Mouse (Mus musculus) 3T3-L1 (cell line): ENCODE results near the gene Gys1.
"Not testable (repeated sequence)": the region's sequence is repeated elsewhere in the genome, so short reads cannot be mapped to it uniquely, and the experiment has no call there.

Experiments
- DNase-seq: peaks from one replicate; pipeline ENCODE4 v3.0.0-alpha.2; 2015; ENCODE audit warnings: low read depth, low spot score

Gys1 gene

GRCm38 (mm10) chr7:45457204-45458060 lies 22.8 kb downstream of the Gys1 start:
- DNase-seq: peak; percentile 77

- DNase-seq: peak; percentile 70
These were observed 24.3 kb downstream of the Gys1 start for GRCm38 (mm10) chr7:45458748-45459563.

DNA sequence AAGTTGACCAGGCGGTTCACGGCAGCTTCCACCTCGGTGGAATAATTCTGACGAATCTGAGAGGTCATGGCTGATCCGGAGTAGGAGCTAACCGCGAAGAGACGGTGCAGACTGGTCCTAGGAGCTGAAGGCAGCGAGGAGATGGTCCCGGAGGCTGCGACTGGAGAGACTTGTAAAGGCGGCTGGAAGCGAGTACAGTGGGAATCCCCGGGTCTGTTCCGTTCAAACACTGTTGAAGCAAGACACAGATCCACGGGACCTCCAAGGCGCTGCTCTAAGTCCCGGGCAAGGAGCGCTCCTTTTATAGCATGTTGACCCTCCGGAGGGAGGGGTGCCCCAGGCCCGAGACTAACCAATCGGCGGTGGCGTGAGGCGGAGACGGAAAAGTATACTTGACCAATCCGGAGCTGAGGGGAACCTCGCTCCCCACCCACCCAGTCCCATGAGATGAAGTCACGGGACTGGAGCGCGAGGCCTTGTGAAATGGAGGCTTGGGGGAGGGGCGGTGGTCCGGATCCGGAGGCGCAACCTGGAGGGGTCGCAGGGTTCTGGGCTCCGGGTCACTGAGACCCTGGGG lies 25.0 kb downstream of the Gys1 start, which contains the start of gene Ftl1:
Gene Ftl1 (minus strand): TSS at position 321 of the 577 bp plus-strand sequence.
- DNase-seq: peak; percentile 96

DNA sequence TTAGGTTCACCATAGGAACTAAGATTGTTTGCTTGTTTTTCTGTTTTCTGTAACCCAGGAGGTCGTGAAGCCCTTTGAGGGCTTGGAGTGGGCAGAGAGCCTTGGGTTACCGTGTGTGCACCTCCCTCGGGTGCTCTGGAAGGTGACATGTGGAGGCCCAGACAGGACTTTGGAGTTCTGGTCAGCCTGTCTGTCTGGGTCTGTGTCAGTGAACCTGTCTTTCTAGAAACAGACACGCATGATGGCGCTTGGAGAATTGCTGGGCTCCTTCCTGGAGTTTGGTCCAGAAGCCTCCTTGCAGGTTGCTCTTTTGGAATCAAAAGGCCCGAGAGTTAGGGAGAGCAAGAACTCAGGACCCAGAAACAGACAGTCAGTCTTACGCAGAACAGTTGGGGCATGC lies 25.7 kb downstream of the Gys1 start:
- no peak for DNase-seq

- peak; percentile 92 for DNase-seq
These were observed 26.2 kb downstream of the Gys1 start for GRCm38 (mm10) chr7:45460860-45461314.

- no peak for DNase-seq
These were observed 26.7 kb downstream of the Gys1 start for GRCm38 (mm10) chr7:45461326-45461725.

DNA sequence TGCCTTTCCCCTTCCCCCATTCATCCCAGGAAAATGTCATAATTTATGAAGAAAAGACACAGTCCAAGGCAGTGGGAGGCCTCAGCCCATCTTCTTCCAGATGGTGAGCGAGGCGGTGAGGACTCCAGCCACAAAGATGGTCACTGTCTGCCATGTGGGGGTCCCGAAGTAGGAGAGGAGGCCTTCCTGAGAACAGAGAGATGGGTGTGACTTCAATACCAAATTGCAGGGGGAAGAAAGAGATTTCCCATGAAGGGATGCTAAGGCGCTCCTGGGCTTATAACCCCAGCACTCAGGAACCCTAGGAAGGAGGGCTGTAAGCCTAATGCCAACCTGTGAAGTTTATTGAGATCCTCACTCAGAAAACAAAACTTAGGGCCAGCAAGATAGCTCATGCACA lies 27.1 kb downstream of the Gys1 start:
- DNase-seq: no peak

DNA sequence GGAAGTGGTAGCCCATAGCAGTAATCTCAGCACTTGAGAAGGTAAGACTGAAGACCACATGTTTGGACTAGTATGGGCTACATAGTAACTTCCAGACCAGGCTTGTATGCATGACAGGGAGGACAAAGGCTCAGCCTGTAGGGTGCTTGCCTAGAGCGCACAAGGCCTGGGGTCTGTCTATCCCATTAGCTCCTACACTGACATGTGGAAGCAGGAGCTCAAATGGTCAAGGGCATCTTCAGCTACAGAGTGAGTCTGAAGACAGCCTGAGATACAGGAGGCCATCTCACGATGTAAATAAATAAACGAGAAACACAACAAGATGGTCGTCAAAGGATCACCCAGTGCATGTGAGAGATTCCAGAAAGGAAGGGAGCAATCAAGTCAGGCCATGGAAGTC lies 27.7 kb downstream of the Gys1 start:
- no peak for DNase-seq

- DNase-seq: not testable (repeated sequence)
These were observed 28.2 kb downstream of the Gys1 start for GRCm38 (mm10) chr7:45462868-45463267.

DNA sequence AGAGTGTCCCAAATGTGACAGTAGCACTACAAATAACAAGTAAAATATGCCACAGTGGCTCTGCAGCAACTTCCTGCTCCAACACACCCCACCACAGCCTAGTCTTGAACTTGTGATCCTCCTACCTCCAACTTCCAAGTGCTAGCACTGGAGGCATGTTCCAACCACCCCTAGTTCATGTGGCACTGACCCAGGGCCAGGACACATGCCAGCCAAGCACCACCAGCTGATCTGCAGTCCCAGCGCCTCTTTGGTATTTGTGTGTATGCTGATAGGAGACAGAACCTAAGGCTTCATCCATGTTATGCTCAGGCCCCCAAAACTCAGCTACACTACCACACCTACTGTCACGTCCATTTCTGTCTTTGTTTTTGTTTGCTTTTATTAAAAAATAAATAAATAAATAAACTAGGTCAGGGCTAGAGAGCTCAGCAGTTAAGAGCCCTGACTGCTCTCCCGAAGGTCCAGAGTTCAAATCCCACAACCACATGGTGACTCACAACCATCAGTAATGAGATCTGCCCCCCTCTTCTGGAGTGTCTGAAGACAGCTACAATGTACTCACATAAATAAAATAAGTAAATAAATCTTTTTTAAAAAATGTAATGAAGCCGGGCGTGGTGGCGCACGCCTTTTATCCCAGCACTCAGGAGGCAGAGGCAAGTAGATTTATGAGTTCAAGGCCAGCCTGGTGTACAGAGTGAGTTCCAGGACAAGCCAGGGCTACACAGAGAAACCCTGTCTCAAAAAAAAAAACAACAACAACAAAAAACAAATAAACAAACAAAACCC lies 29.5 kb downstream of the Gys1 start:
- DNase-seq: no peak

DNA sequence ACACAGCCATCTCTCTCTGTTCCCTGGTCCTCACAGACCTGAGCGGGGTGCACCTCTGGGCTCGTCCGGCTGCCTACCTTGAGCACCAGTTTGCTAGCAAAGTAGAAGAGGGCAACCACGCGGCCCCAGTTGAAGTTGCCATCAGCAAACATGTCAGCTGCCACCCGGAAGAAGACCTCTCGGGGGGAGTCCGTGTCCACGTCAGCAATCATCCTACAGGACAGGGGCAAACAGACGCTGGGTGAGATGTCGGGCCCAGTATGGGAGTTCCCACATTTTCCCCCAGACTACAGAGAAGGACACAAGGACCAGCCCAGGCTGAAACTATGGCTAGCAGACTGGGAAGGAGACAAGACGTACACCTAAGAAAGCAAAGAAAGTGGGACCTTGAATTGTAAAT lies 30.5 kb downstream of the Gys1 start:
- DNase-seq: no peak

DNA sequence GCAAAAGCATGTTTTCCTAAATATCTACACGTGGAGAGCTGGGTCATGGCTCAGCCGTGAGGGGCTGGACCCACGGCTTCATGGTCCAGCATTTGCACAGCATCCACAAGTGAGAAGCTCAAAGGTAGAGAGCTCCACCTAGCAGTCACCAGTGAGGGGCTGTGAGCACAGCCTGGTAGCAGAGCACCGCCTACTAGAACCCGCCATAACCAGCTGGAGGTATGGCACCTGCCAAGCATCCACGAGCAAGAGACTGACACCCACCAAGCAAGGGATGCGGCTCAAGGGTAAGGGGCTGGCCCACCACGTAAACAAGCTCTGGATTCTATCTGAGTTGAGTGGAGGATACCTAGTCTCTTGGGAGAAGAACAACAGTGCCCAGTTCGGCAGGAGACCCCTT lies 30.9 kb downstream of the Gys1 start:
- no peak for DNase-seq

GRCm38 (mm10) chr7:45466283-45467089 lies 31.8 kb downstream of the Gys1 start, which contains the start of gene Bax:
Gene Bax (minus strand): TSS chr7:45466898.
- peak; percentile 90 for DNase-seq

GRCm38 (mm10) chr7:45467090-45467670 lies 32.5 kb downstream of the Gys1 start:
- DNase-seq: no peak

DNA sequence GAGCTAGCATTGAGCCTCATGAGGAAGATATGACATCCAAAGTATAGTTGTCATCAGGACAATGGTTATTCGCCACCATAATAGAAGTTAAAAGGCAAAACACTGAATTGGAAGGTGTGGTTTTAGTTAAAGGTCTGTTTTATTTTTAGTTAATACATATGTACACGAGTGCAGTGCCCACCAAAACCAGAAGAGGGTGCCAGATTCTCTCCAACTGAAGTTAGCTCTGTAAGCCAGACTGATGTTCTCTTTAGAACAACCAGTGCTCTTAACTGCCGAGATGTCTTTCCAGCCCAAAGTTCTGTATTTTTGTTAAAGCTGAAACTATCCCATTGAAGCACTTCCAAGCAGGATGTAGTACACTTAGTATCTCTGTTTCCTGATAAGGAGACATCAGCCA lies 36.2 kb downstream of the Gys1 start:
- peak; percentile 86 for DNase-seq

DNA sequence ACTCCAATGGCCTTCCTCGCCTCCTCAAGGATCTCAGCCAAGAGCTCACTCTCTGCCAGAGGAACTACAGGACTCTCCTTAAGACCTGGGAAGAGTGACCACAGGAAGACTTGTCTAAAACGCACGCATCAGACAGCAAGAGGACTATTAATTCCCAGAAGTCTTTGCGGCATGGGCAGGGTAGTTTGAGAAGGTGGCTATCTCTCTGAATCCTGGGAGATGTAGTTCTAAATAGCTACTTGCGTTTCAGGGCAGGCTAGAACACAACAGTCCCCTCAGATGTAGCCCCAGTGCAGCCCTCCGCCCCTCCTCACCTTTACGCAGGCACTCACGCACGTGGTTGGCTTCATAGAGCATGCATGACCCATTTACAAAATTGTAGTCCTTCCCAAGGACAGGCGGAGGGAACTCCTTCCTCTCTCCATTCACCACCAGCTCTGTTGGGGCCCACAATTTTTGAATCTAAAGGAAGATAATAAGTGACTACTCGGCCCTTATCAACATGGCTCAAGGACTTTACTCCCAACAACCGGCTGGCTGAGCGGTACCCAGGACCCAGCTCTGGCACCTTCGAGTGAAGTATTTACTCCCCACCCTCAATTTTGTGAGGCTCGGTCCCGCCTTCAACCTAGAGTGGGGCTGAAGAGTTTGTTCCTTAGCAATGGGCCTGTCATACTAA lies 40.8 kb downstream of the Gys1 start:
- peak; percentile 39 for DNase-seq

GRCm38 (mm10) chr7:45476453-45476852 lies 41.8 kb downstream of the Gys1 start:
- no peak for DNase-seq

GRCm38 (mm10) chr7:45477003-45477402 lies 42.4 kb downstream of the Gys1 start:
- peak; percentile 76 for DNase-seq

DNA sequence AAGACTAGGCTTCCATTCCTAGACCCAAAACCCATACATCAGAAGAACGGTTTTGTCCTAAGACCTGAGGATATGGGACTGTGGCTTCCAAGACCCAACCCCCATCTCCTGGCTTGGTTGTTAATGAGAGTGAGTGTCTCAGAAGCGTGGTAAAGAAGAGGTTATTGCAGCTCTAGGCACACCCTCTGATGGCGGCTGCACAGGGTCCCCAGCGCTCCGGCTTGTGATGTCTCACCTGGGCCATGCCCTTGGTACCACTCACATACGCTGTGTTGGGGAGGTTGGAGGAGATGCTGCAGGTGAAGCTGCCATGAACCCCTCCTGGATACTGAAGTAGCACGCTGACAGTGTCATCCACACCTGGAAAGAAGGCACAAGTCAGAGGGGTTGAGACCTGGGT lies 44.1 kb downstream of the Gys1 start:
- no peak for DNase-seq
